Mouse (Mus musculus) layer of hippocampus, postnatal 36 days (tissue): ENCODE data around the gene Tctex1d2. TPM values are rescaled to one million over a fixed set of nuclear protein-coding genes. Genes with fewer than 3 reads are reported as not detected.

Experiments
- DNase-seq, 2 experiments: peaks; one replicate each; pipeline ENCODE4 v3.0.0; 2022
- total RNA-seq, 2 experiments: library from RNA; stranded (reverse); gene quantifications; 2 replicates each; pipeline ENCODE4 v1.2.3; 2021

Tctex1d2 gene
- total RNA-seq, 2 experiments from 2014 or later = 12.0 to 13.2 TPM

- no peak for DNase-seq
Measured at GRCm38 (mm10) chr16:32472276-32473015, 52.9 kb downstream of the Tctex1d2 start.

- DNase-seq = no peak
Measured at GRCm38 (mm10) chr16:32477315-32477714, 57.8 kb downstream of the Tctex1d2 start.

Other genes with a start within 250 kb of the Tctex1d2 start
- not detected for gene Bex6, start 239.9 kb upstream of the Tctex1d2 start, total RNA-seq
- 10 to 100 TPM; 48.4 to 50.1 TPM for gene Fbxo45, start 172.5 kb upstream of the Tctex1d2 start, total RNA-seq
- 10 to 100 TPM; 13.0 to 13.1 TPM for gene Wdr53, start 172.5 kb upstream of the Tctex1d2 start, total RNA-seq
- under 1 TPM in 1 of 2 experiments, not detected in 1; 0.28 TPM for gene Smco1, start 148.2 kb upstream of the Tctex1d2 start, total RNA-seq
- 10 to 100 TPM; 24.5 to 26.2 TPM for gene Rnf168, start 142.2 kb upstream of the Tctex1d2 start, total RNA-seq
- 10 to 100 TPM; 46.9 to 50.7 TPM for gene Ubxn7, start 87.4 kb upstream of the Tctex1d2 start, total RNA-seq
- gene Tm4sf19, start 19.2 kb upstream of the Tctex1d2 start, total RNA-seq = under 1 TPM in 1 of 2 experiments, not detected in 1; 0.27 TPM
- 10 to 100 TPM; 35.0 to 38.6 TPM for gene Pcyt1a, start 11.2 kb downstream of the Tctex1d2 start, total RNA-seq
- gene Slc51a, start 68.2 kb downstream of the Tctex1d2 start, total RNA-seq = not detected
- gene Zdhhc19, start 76.6 kb downstream of the Tctex1d2 start, total RNA-seq = not detected
- 10 to 100 TPM; 55.9 to 62.1 TPM for gene Tfrc, start 189.2 kb downstream of the Tctex1d2 start, total RNA-seq
- gene Tnk2, start 224.2 kb downstream of the Tctex1d2 start, total RNA-seq = 100 to 1,000 TPM; 189 to 197 TPM